Mouse (Mus musculus) right cerebral cortex, adult 2 months (tissue): ENCODE results near the gene Gpr132.
"Not testable (repeated sequence)": the region's sequence is repeated elsewhere in the genome, so short reads cannot be mapped to it uniquely, and the experiment has no call there.

Experiments
- DNase-seq, 2 experiments: peaks; one replicate each; pipeline ENCODE4 v3.0.0; 2021 to 2022; ENCODE audit warnings: low spot score in 2 of 2

The Gpr132 gene

GRCm38 (mm10) chr12:112820401-112820999 is 47.5 kb downstream of the Gpr132 start:
- no peak for DNase-seq

DNA sequence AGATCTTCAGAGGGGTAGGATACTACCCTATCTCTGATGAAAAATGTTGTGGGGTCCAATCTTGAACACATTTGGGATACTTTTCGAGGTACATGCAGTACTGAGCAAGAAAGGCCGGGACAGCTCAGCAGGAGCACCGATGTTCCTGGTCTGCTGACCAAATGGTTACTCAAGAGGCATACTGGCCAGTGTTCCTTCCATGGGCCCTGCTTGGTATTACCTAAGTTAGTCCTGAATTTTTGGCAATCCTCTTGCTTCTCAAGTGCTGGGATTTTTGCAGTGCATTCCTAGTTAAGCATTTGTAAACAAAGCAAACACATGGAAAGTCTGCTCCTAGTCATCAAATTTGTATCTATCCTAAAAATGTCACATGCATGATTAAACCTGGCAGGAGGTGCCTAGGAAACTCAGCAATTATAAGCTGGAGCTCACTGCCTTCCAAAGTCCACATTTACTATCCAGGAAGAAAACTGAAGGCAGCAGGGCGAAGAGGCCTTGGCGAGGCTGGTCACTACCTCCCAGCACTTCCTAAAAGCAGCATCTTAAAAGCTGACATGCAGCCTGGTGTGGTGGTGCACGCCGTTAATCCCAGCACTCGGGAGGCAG is 48.9 kb downstream of the Gpr132 start:
- no peak for DNase-seq

DNA sequence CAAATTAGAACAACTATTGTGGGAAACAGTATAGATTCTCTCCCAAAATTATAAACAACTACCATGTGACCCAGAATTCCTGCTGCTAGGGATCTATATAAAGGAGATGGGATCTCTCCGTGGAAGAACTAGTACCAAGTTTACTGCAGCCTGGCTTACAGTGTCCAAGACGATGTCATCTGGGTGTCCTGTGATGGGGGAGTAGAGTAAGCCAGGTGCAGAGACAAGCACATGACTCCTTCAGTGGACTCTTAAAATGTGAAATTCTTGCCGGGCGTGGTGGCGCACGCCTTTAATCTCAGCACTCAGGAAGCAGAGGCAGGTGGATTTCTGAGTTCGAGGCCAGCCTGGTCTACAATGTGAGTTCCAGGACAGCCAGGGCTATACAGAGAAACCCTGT is 51.2 kb downstream of the Gpr132 start:
- DNase-seq: not testable (repeated sequence)

DNA sequence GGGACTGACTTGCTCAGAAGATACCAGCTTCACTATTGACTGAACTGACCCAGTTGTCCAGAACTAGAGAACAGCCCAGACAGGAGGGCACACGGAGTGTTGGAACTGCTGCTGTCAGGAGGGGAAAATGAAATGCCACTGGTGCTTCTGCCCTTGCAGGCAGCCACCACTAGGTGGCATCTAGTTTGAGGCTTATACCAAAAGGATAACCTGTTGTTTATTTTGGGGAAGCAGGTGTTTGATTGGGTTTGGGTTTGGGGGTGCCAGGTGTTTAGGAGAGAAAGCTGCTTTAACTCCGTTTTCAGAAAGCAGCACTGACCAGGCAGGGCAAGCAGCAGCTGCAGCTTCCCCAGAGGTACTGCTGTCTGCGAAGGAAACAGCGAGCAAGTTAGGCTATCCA is 51.7 kb downstream of the Gpr132 start:
- DNase-seq: peak; percentile 65 to 75

DNA sequence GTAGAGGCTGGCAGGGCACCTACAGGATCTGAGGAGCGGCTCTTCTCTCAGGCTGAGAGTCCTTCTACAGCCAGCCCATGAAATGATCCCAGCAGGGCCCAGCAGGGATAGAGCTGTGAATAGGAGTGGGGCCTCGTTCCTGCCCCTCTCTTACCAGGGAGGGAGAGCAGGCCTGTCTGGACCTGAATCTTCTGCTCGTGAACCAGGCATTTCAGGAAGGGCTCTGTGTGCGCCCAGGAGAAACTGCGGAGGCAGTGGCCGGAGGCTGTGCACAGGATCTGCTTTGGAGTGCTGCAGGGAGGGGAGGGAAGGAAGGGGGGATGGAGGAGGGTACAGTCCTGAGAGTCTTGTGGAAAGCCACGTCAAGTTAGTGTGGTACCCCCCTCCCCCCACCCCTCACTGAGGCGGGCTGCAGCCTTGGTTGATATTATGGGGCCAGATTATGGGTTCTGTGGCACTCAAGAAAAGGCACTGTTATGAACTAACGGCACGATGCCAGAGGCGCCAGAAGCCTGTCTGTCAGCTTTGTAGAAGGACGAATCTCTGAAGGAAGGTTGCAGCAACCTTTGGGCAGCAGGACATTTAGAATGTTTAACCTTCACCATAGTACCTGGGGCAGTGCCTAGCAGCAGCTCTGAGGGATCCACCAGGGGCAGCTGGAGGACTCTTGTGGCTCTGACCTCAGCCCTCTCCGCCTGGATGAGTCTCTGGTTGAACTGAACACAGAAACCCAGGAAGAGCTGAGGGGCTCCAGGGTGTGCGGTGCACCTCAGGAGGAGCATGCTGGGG is 53.2 kb downstream of the Gpr132 start:
- no peak for DNase-seq

DNA sequence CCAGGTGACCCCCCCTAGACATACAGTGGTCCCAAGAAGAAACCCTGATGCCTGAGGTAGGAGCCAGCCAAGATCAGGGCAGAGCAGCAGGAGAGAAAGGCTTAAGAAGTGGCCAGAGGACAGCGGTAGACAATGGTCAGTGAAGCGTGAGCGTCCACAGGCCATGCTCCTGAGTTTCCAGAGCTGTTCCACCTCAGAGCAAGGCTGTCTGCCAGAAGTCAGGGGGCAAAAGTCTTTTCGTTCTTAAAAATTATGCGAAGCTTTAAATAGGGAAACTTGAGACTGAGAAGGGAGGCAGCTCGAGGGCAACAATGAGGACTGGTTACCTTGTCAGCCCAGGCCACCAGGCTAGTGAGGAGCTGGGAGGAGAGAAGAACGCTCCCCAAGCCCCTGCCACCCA is 54.7 kb downstream of the Gpr132 start:
- DNase-seq: no peak

GRCm38 (mm10) chr12:112810092-112810885 is 57.7 kb downstream of the Gpr132 start:
- no peak for DNase-seq

DNA sequence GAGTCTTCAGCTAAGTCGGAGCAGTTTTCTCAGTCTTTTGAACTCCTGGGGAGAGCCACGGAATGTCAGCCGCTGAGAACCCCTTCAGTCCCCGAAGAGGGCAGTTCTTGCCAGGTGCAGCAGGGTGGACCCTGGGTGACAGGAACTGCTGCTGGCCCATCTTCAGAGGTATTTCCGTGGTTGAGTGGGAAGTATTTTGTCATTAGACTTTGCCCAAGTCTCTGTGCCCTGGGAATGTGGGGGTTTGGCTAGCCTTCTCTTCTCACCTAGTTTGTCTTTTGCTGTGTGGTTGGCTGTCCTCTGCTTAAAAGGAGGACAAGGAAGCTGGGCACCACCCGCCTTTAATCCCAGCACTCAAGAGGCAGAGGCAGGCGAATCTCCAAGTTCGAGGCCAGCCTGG is 58.4 kb downstream of the Gpr132 start:
- no peak for DNase-seq

DNA sequence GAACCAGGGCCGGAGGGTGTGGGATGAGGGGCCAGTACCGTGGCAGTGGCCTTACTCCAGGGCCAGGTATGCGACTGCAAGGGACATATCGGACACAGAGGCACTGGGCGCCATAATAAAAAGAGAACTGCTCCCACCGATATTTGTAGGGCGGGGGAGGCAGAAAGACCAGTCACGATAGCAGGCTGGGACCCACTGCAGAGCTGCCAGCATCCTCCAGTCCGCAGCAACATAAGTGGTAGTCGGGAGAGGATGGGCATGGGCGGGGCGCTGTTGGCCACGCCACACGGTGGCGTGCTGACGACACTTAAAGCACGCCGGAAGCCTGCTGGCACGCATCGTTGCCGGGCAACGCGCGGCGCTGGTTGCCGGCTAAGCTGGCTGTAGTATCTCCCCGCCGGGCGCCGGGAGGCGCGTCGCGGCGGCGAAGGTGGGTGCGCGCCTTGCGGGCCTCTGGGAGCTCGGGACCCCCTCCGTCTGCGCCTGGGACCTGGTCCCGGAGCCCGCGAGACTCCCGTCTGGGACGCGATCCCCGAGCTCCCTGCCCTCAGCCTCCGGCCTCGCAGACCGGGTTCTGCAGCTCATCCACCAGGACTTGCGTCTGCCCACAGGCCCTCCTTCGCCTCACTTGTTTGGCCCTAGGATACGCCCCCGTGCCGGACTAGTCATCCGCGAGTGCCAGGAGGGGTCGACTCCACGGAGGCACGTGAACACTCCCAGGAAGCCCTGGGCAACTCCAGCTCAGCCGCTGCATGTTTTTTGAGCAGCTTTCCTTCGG is 59.3 kb downstream of the Gpr132 start, which contains the start of gene Clba1:
Gene Clba1, plus strand, starts transcription at position 351 of the 778 bp plus-strand sequence.
- peak; percentile 92 to 96 for DNase-seq

GRCm38 (mm10) chr12:112808212-112808586 is 59.8 kb downstream of the Gpr132 start:
- DNase-seq: no peak

DNA sequence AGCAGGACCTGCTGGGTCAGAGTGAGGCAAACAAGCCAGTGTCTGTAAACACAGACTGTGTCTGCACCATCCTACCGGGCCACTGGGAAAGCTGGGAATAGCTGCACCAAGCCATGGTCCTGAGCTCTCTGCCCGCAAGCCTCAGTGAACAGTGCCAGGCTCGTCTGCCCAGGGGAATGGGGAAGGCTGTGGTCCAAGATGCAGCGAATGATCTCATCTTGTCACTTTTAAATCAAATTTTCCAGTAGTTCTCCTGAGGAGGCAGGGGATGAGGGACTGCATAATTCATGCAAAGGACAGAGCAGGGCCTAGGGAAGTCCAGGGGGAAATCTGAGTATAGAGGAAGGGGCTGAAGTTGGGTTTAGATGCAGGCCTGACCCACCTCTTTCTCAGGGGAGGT is 60.2 kb downstream of the Gpr132 start:
- no peak for DNase-seq

GRCm38 (mm10) chr12:112806044-112806443 is 62.0 kb downstream of the Gpr132 start:
- DNase-seq: no peak

GRCm38 (mm10) chr12:112804046-112804445 is 64.0 kb downstream of the Gpr132 start:
- no peak for DNase-seq

- no peak for DNase-seq
Observed at GRCm38 (mm10) chr12:112802917-112803316, 65.1 kb downstream of the Gpr132 start.

- no peak for DNase-seq
Observed at GRCm38 (mm10) chr12:112801864-112802846, 65.9 kb downstream of the Gpr132 start, which contains the start of gene Ahnak2. TSS of gene Ahnak2 (minus strand) at chr12:112802657.
